Mouse (Mus musculus) right cerebral cortex, adult 2 months (tissue): ENCODE results near the gene Cd79a.

Experiments
- DNase-seq, 2 experiments: peaks; one replicate each; pipeline ENCODE4 v3.0.0; 2021 to 2022; ENCODE audit warnings: low spot score in 2 of 2

Cd79a gene

GRCm38 (mm10) chr7:24918763-24919323, 21.7 kb downstream of the Cd79a start:
- DNase-seq = no peak

- DNase-seq = no peak
Measured at GRCm38 (mm10) chr7:24919728-24920127, 22.5 kb downstream of the Cd79a start.

GRCm38 (mm10) chr7:24930475-24930874, 33.3 kb downstream of the Cd79a start:
- no peak for DNase-seq

- DNase-seq = no peak
Measured at GRCm38 (mm10) chr7:24931651-24932050, 34.5 kb downstream of the Cd79a start.

GRCm38 (mm10) chr7:24943641-24944040, 46.5 kb downstream of the Cd79a start:
- no peak for DNase-seq

GRCm38 (mm10) chr7:24944257-24944950, 47.2 kb downstream of the Cd79a start, which contains the start of gene Gm4881:
Gene Gm4881, minus strand, starts transcription at chr7:24944494.
- DNase-seq = no peak

GRCm38 (mm10) chr7:24947316-24948048, 50.3 kb downstream of the Cd79a start:
- no peak for DNase-seq

GRCm38 (mm10) chr7:24948774-24949173, 51.6 kb downstream of the Cd79a start:
- no peak for DNase-seq

- DNase-seq = peak; percentile 57
Measured at GRCm38 (mm10) chr7:24949958-24950623, 52.9 kb downstream of the Cd79a start.
